Mouse (Mus musculus) heart, embryonic 10.5 days (tissue): Measurements from ENCODE around the gene Sertad1. TPM values are rescaled to one million over a fixed set of nuclear protein-coding genes. Genes with fewer than 3 reads are reported as not detected.
"Not testable (repeated sequence)": the region's sequence is repeated elsewhere in the genome, so short reads cannot be mapped to it uniquely, and the experiment has no call there.

Experiments
- DNase-seq: peaks from one replicate; pipeline ENCODE4 v3.0.0-alpha.2; 2017; ENCODE audit warnings: low spot score
- H3K27ac ChIP-seq: fragments of 300-500 bp; sonication (generic); 2 replicates; pipeline ENCODE4 v1.5.1; 2016; ENCODE audit warnings: mild to moderate bottlenecking
- H3K27me3 ChIP-seq: fragments of 300-500 bp; sonication (generic); 2 replicates; pipeline ENCODE4 v1.6.1; 2016; ENCODE audit warnings: mild to moderate bottlenecking; ENCODE audit not compliant: poor library complexity, insufficient read depth, severe bottlenecking
- H3K36me3 ChIP-seq: fragments of 300-500 bp; sonication (generic); 2 replicates; pipeline ENCODE4 v1.6.1; 2016; ENCODE audit warnings: mild to moderate bottlenecking, moderate library complexity
- H3K4me1 ChIP-seq: fragments of 300-500 bp; sonication (generic); 2 replicates; pipeline ENCODE4 v1.6.1; 2016; ENCODE audit warnings: mild to moderate bottlenecking
- H3K4me3 ChIP-seq: fragments of 300-500 bp; sonication (generic); 2 replicates; pipeline ENCODE4 v1.5.1; 2016; ENCODE audit warnings: mild to moderate bottlenecking, moderate library complexity
- H3K9me3 ChIP-seq: fragments of 300-500 bp; sonication (generic); 2 replicates; pipeline ENCODE4 v1.6.1; 2016; ENCODE audit warnings: mild to moderate bottlenecking, moderate library complexity
- WGBS: fragments of 180-500 bp; shearing (Covaris S2); methylation state at CpG from one replicate; pipeline ENCODE4 v1.1.7; 2016; 5-methylcytosine and 5-hydroxymethylcytosine counted together
- polyA plus RNA-seq: library from polyadenylated mRNA; unstranded; fragments of >200 nt; fragmentation: Nextera tagmentation; extraction: Ambion mirVana; gene quantifications from 2 replicates; pipeline ENCODE4 v1.2.1, GENCODE M21; 2016

The Sertad1 gene
- polyA plus RNA-seq, 1 experiment from 2014 or later = 34.8 TPM

DNA sequence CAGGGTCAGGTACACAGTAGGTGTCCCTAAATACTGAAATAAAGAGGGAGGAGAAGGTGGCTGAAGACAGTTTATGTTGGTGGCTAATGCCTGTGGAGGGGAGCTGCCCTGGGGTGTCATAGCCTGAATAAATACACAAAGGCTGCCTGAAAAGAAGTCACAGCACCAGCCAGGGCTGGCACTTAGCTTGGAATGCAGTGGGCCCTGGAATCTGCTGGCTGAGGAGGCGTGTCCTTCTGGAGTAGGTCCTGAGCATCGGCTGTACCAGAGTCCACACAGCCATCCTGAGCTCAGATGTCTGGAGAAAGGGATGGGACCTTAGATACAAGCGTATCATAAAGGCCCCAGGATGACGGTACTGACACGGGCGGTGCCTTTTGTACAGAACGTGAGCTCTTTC, 5.1 kb downstream of the Sertad1 start:
- peaks cover 57% of the 10 kb centered on the region for H3K4me1 ChIP-seq
- DNase-seq = no peak
- H3K36me3 ChIP-seq = peaks cover 14% of the 10 kb centered on the region
- H3K27me3 ChIP-seq = no peaks in the 10 kb centered on the region
- peak overlapping the region; percentile 93 for H3K27ac ChIP-seq
- WGBS = 57% methylated on average over 7 of the region's 7 CpGs
- no peak overlapping the region for H3K4me3 ChIP-seq
- no peaks in the 10 kb centered on the region for H3K9me3 ChIP-seq

DNA sequence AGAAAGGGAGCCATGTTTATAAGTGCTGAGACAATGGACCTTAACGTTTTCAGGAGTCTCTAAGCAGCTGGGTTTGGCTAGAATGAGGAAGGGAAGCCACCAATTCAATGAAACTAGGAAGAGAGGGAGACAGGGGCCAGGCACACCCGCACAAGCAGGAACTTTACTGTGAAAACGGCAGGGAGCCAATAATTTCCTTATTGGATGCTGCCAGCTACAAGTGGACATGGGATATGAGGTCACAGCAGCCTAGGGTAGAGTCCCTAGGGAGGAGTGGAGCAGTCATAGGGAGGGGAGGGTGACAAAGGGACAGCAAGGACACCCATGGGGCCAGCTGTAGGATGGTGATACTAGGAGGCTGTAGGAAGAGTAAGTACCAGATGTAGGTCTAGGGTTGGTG, 6.3 kb downstream of the Sertad1 start:
- H3K9me3 ChIP-seq = no peaks in the 10 kb centered on the region
- no peaks in the 10 kb centered on the region for H3K27me3 ChIP-seq
- peak overlapping the region; percentile 42; the same call in 1 of the 2 replicates for H3K27ac ChIP-seq
- peaks cover 62% of the 10 kb centered on the region for H3K4me1 ChIP-seq
- H3K36me3 ChIP-seq = peaks cover 14% of the 10 kb centered on the region
- H3K4me3 ChIP-seq = no peak overlapping the region
- DNase-seq = no peak
- 72% methylated on average over 3 of the region's 3 CpGs for WGBS

DNA sequence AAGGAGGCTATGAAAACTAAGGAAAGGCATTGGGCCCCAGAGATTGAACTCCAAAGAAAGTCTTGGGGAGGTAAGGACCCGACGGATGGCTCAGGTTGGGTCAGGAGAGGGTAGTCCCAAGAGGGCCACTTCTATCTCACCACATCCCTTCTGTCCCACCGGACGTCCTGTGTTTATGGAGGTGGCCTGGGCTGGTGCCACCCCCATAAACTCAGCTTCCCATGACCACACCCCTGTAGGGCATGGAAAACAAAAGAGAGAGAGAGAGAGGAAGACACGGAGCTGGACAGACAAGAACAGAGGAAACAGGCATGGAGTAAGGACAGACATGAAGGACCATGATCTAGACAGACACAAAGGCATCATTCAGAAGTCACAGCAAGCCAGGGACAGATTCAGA, 6.7 kb downstream of the Sertad1 start:
- H3K9me3 ChIP-seq = no peaks in the 10 kb centered on the region
- H3K4me3 ChIP-seq = no peak overlapping the region
- H3K36me3 ChIP-seq = peaks cover 14% of the 10 kb centered on the region
- DNase-seq = no peak
- no peaks in the 10 kb centered on the region for H3K27me3 ChIP-seq
- WGBS = 85% methylated on average over 5 of the region's 5 CpGs
- H3K27ac ChIP-seq = peak overlapping the region; percentile 42
- H3K4me1 ChIP-seq = peaks cover 58% of the 10 kb centered on the region

DNA sequence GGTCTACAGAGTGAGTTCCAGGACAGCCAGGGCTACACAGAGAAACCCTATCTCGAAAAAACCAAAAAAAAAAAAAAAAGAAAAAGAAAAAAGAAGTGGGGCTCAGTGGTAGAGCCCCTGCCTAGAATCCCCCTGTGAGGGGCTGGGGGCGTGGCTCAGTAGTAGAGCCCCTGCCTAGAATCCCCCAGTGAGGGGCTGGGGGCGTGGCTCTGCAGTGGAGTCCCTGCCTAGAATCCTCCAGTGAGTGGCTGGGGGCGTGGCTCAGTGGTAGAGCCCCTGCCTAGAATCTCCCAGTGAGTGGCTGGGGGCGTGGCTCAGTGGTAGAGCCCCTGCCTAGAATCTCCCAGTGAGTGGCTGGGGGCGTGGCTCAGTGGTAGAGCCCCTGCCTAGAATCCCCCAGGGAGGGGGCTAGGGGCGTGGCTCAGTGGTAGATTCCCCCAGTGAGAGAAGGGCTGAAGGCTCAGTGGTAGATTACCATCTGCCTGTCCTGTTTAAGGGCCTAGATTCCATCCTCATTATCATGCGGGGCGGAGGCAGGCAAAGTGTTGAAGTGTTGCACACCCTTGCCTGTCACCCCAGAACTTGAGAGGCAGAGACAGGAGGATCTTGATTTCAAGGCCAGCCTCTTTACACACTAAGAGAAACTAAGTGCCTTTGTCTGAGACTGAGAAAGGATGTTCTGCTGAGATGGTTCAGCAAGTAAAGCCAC, 8.1 kb downstream of the Sertad1 start:
- peaks cover 49% of the 10 kb centered on the region for H3K4me1 ChIP-seq
- H3K9me3 ChIP-seq, H3K4me3 ChIP-seq, H3K27ac ChIP-seq, H3K27me3 ChIP-seq, H3K36me3 ChIP-seq, DNase-seq: not testable (repeated sequence)
- WGBS = 85% methylated on average over 9 of the region's 9 CpGs

DNA sequence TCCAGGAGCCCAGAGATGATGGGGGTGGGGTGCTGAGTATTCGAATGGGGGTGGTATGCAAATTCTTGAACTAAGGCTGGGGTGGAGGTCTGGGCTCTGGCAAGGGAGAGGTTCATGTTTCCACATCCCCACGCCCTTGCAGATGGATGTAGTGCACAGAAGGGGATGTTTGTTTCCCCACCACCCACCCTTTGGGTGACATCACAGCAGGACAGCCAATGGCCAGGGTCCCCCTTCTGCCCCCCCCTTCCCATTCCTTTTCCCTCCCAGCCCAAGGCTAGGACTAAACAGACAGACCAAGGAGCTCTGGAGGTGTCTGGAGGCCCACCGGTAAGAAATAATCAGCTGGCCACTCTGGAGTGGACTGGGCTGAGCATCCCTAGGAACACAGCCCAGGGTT, 12.3 kb downstream of the Sertad1 start, which contains the start of gene Prx:
Gene Prx (plus strand): TSS at position 289 of the 400 bp plus-strand sequence.
- Histone ChIP-seq H3K9me3 (no peaks in the 10 kb centered on the region), H3K36me3 (no peaks in the 10 kb centered on the region), H3K27me3 (no peaks in the 10 kb centered on the region), H3K4me1 (peaks cover 29% of the 10 kb centered on the region), H3K4me3 (no peak within 1 kb of the TSS), H3K27ac (no peak within 1 kb of the TSS; the same call in 1 of the 2 replicates)
- DNase-seq = no peak
- WGBS = 63% methylated on average over 3 of the region's 3 CpGs

DNA sequence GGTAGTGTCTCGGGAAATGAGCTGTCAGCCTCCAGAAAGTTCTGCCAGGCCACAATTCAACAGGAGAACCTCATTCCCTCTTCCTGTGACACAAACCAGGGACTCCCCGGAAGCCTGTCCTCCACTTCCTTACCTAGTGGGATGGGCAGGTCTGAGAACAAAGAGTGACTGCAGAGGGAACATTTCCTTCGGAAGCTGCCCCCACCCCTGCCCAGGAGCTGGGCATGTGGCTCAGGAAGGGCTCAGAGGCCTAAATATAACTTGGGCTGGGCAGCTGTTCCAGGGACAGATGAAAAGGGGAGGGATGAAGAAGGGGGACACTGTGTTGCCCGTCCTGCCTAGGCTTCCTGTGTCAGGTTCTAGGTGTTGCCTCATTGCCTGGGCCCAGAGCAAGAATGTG, 14.9 kb downstream of the Sertad1 start:
- peak overlapping the region; percentile 62 for H3K27ac ChIP-seq
- no peaks in the 10 kb centered on the region for H3K27me3 ChIP-seq
- DNase-seq = no peak
- no peaks in the 10 kb centered on the region for H3K9me3 ChIP-seq
- no peak overlapping the region for H3K4me3 ChIP-seq
- 41% methylated on average over 4 of the region's 4 CpGs for WGBS
- peaks cover 40% of the 10 kb centered on the region for H3K4me1 ChIP-seq
- H3K36me3 ChIP-seq = no peaks in the 10 kb centered on the region

DNA sequence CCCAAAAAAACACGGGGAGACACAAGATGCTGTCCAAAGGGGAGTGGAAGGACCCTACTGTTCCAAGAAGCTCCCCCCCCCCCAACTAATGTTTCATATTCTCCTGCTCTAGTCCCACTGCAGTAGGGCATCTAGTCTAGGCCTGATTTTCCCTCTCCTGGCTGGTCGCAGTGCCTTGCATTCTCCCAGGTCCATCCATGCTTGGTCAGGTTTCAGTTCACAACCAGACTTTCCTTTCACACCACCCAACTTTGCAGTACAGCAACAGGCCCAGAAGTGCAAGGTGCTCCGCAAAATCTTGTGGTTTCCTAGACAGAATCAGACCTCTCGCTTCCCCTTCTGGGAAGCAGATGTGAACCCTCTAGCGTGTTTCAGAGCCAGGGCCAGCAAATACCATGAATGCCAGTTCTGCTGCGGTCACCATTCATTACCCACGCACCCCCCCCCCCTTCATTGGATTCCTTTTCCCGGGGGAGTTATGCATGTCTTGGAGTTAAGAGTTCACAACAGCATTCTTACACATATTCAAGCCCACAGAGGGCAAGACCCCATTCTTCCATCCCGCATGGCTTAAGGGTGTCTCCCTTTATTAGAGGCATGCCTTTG, 20.2 kb downstream of the Sertad1 start:
- DNase-seq = no peak
- Histone ChIP-seq H3K27ac (peak overlapping the region; percentile 95), H3K27me3 (no peaks in the 10 kb centered on the region), H3K9me3 (no peaks in the 10 kb centered on the region), H3K4me1 (peaks cover 31% of the 10 kb centered on the region), H3K36me3 (no peaks in the 10 kb centered on the region), H3K4me3 (peak overlapping the region; percentile 71)
- WGBS = 44% methylated on average over 9 of the region's 9 CpGs

DNA sequence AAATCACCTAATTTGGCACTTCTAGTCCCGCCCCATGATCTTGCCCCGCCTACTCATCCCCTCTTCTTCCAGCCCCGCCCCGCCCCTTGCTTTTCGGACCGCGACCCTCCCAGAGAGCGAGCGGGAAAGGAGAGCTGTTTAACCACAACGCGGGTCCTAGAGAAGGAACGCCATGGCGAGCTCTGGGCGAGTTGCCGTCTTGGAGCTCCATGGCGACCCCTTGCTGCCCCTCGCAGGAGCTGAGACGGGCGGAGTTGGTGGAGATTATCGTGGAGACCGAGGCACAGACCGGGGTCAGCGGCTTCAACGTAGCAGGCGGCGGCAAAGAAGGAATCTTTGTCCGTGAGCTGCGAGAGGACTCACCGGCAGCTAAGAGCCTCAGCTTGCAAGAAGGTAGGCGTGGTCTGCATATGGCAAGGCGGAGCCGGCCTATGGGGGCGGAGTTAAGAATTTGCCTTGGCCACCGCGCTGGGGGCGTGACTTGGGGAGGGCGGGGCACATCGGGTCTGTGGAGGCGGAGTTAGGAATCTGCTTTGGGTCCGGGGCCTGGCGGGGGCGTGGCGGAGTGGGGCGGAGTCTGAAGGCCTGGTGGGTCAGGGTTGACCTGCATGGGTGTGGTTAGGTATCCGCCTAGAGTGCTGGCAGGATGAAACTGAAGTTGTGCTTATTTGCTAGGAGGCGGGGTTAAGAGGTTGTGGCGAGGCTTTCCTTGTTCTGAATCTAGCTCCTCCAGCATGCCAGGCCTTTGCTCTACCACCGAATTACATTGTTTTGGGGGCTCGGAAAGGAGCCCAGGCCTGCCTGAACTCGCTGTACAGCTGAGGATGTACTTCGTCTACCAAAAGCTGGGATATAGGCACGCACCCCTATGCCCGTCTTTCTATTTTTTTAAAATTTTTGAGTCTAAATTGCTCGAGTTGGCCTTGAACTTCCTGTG, 21.3 kb downstream of the Sertad1 start:
- Histone ChIP-seq H3K9me3 (no peaks in the 10 kb centered on the region), H3K4me3 (peak overlapping the region; percentile 71), H3K4me1 (peaks cover 28% of the 10 kb centered on the region), H3K36me3 (no peaks in the 10 kb centered on the region), H3K27me3 (no peaks in the 10 kb centered on the region), H3K27ac (peak overlapping the region; percentile 95)
- DNase-seq = peak; percentile 100
- WGBS = 1% methylated on average over 54 of the region's 54 CpGs

DNA sequence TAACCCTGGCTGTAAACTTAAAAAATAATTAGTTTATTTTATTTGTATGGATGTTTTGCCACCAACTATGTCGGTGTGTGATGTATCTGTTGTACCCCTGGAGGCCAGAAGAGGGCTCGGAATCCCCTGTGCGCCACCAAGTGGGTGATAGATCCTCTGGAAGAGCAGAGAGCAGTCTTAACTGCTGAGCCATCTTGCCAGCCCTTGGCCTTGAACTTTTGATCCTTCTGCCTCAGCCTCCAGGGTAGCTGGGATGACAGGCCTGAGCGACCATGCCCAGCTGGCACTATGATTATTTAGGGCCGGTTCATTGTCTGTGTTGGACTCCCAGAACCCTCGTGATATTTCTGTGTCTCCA, 21.9 kb downstream of the Sertad1 start:
- Histone ChIP-seq H3K9me3 (no peaks in the 10 kb centered on the region), H3K27me3 (no peaks in the 10 kb centered on the region), H3K36me3 (no peaks in the 10 kb centered on the region), H3K4me3 (peak overlapping the region; percentile 71), H3K4me1 (peaks cover 26% of the 10 kb centered on the region), H3K27ac (peak overlapping the region; percentile 95)
- 15% methylated on average over 6 of the region's 6 CpGs for WGBS
- no peak for DNase-seq

DNA sequence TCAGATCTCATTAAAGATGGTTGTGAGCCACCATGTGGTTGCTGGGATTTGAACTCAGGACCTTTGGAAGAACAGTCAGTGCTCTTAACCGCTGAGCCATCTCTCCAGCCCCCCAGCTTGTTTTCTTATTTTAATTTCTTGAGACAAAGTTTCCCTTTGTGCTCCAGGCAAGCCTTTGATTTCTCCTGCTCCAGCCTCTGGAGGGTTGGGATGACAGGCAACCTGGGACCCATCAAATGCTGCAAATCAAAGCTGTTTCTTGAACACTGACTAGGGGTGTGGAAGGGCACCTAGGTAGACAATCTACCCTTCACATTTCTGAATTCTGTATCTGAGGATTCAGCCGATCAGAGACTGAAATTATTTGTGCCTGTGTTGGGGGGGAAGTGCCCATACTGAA, 24.1 kb downstream of the Sertad1 start:
- no peaks in the 10 kb centered on the region for H3K36me3 ChIP-seq
- no peak overlapping the region for H3K4me3 ChIP-seq
- no peak overlapping the region for H3K27ac ChIP-seq
- DNase-seq = no peak
- H3K9me3 ChIP-seq = no peaks in the 10 kb centered on the region
- 83% methylated on average over 2 of the region's 2 CpGs for WGBS
- no peaks in the 10 kb centered on the region for H3K27me3 ChIP-seq
- H3K4me1 ChIP-seq = peaks cover 18% of the 10 kb centered on the region

DNA sequence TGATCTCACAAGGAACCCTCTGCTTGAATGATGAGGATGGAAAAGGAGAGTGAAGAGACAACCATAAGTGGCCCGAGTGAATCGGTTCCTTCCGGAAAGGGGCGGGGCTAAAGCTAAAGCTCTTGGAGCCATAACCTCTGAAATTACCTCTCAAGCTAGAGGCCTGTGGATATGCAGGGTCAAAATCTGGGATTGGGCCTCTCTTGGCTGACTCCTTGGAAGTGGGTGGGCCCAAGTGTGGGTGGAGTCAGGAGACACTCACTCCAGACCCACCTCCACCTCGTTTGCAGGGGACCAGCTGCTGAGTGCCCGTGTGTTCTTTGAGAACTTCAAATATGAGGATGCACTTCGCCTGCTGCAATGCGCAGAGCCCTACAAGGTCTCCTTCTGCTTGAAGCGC, 28.3 kb downstream of the Sertad1 start:
- Histone ChIP-seq H3K36me3 (peaks cover 27% of the 10 kb centered on the region), H3K9me3 (0 out of 2 replicates have a peak, but pooled peaks cover 5% of the 10 kb centered on the region), H3K27ac (no peak overlapping the region), H3K4me1 (no peaks in the 10 kb centered on the region), H3K27me3 (no peaks in the 10 kb centered on the region), H3K4me3 (no peak overlapping the region)
- no peak for DNase-seq
- WGBS = 74% methylated on average over 9 of the region's 9 CpGs

DNA sequence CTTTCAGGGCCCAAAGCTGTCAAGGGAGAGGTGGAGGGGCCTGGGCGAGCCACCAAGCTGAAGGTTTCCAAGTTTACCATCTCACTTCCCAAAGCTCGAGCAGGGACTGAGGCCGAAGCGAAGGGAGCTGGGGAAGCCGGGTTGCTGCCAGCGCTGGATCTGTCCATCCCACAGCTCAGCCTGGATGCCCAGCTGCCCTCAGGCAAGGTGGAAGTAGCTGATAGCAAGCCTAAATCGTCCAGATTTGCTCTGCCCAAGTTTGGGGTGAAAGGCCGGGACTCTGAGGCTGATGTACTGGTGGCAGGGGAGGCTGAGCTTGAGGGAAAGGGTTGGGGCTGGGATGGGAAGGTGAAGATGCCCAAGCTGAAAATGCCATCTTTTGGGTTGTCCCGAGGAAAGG, 31.6 kb downstream of the Sertad1 start:
- Histone ChIP-seq H3K4me3 (no peak overlapping the region), H3K27ac (no peak overlapping the region), H3K27me3 (no peaks in the 10 kb centered on the region), H3K4me1 (peaks cover 5% of the 10 kb centered on the region), H3K36me3 (peaks cover 27% of the 10 kb centered on the region), H3K9me3 (0 out of 2 replicates have a peak, but pooled peaks cover 7% of the 10 kb centered on the region)
- DNase-seq = no peak
- WGBS = 83% methylated on average over 9 of the region's 9 CpGs

DNA sequence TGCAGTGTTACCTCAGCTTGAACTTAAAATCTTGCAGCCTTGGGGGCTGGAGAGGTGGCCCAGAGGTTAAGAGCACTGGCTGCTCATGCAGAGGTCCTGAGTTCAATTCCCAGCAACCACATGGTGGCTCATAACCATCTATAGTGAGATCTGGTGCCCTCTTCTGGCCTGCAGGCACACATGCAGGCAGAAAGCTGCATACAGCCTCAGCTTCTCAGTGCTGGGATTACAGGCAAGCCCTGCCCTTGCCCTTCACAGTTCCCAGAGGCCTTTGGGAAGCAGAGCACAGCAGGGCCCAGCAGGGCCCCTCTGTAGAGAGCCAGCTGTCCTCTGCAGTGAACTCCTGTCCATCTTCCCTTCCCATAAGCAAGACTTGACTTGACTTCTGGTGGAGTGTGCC, 33.4 kb downstream of the Sertad1 start:
- H3K9me3 ChIP-seq = 0 out of 2 replicates have a peak, but pooled peaks cover 7% of the 10 kb centered on the region
- H3K27me3 ChIP-seq = no peaks in the 10 kb centered on the region
- H3K4me1 ChIP-seq = peaks cover 7% of the 10 kb centered on the region
- H3K4me3 ChIP-seq = no peak overlapping the region
- H3K27ac ChIP-seq = no peak overlapping the region
- H3K36me3 ChIP-seq = peaks cover 27% of the 10 kb centered on the region
- DNase-seq = no peak
